Mouse (Mus musculus) cortical plate, adult 2 months (tissue): ENCODE data around the gene Khdc4.

Source experiments
- CTCF ChIP-seq: fragments of 200-500 bp; IDR thresholded peaks from 2 replicates; pipeline ENCODE4 v1.5.1; 2011; ENCODE audit warnings: mild to moderate bottlenecking, control low read depth, low read length; ENCODE audit not compliant: insufficient read depth; ENCODE audit errors: extremely low read depth
- POLR2A ChIP-seq: fragments of 200-500 bp; IDR thresholded peaks from 2 replicates; pipeline ENCODE4 v1.6.1; 2011; ENCODE audit warnings: mild to moderate bottlenecking, low read length, control low read depth; ENCODE audit not compliant: insufficient read depth; ENCODE audit errors: extremely low read depth

GRCm38 (mm10) chr3:88716399-88717197 is 31.0 kb downstream of the Khdc4 start, which contains the start of gene Rit1:
- peak; percentile 47; the same call in 1 of the 2 replicates for TF ChIP-seq POLR2A
- no peak for TF ChIP-seq CTCF
